Mouse (Mus musculus) cortical plate, adult 2 months (tissue): ENCODE data around the gene Dlk1. TPM values are rescaled to one million over a fixed set of nuclear protein-coding genes. Genes with fewer than 3 reads are reported as not detected.

ENCODE experiments used
- H3K27ac ChIP-seq: fragments of 200-500 bp; 2 replicates; pipeline ENCODE4 v1.5.1; 2012; ENCODE audit warnings: low read length, control low read depth, inconsistent platforms; ENCODE audit not compliant: insufficient read depth
- H3K4me1 ChIP-seq: fragments of 200-500 bp; 2 replicates; pipeline ENCODE4 v1.6.1; 2011; ENCODE audit warnings: low read length; ENCODE audit not compliant: control insufficient read depth, insufficient read depth
- H3K4me3 ChIP-seq: fragments of 200-500 bp; 2 replicates; pipeline ENCODE4 v1.5.1; 2011; ENCODE audit warnings: mild to moderate bottlenecking, low read length, control low read depth; ENCODE audit not compliant: insufficient read depth
- CTCF ChIP-seq: fragments of 200-500 bp; IDR thresholded peaks from 2 replicates; pipeline ENCODE4 v1.5.1; 2011; ENCODE audit warnings: mild to moderate bottlenecking, control low read depth, low read length; ENCODE audit not compliant: insufficient read depth; ENCODE audit errors: extremely low read depth
- POLR2A ChIP-seq: fragments of 200-500 bp; IDR thresholded peaks from 2 replicates; pipeline ENCODE4 v1.6.1; 2011; ENCODE audit warnings: mild to moderate bottlenecking, low read length, control low read depth; ENCODE audit not compliant: insufficient read depth; ENCODE audit errors: extremely low read depth
- polyA plus RNA-seq: library from polyadenylated mRNA; depleted of rRNA; stranded (reverse); fragments of >200 nt; gene quantifications from 2 replicates; pipeline ENCODE4 v1.2.3, GENCODE M21; 2012; rRNA removed

Gene Dlk1
- polyA plus RNA-seq, 1 experiment, result 1.2 TPM

- Histone ChIP-seq H3K4me1 (no peaks in the 10 kb centered on the region), H3K27ac (no peak overlapping the region), H3K4me3 (no peak overlapping the region)
- TF ChIP-seq POLR2A (no peak), CTCF (no peak)
These were observed 49.9 kb downstream of the Dlk1 start for GRCm38 (mm10) chr12:109502360-109503040.

GRCm38 (mm10) chr12:109507693-109508092, 55.1 kb downstream of the Dlk1 start:
- H3K4me1 ChIP-seq, result no peaks in the 10 kb centered on the region
- TF ChIP-seq POLR2A (no peak), CTCF (no peak)
- H3K27ac ChIP-seq, result no peak overlapping the region
- no peak overlapping the region for H3K4me3 ChIP-seq

DNA sequence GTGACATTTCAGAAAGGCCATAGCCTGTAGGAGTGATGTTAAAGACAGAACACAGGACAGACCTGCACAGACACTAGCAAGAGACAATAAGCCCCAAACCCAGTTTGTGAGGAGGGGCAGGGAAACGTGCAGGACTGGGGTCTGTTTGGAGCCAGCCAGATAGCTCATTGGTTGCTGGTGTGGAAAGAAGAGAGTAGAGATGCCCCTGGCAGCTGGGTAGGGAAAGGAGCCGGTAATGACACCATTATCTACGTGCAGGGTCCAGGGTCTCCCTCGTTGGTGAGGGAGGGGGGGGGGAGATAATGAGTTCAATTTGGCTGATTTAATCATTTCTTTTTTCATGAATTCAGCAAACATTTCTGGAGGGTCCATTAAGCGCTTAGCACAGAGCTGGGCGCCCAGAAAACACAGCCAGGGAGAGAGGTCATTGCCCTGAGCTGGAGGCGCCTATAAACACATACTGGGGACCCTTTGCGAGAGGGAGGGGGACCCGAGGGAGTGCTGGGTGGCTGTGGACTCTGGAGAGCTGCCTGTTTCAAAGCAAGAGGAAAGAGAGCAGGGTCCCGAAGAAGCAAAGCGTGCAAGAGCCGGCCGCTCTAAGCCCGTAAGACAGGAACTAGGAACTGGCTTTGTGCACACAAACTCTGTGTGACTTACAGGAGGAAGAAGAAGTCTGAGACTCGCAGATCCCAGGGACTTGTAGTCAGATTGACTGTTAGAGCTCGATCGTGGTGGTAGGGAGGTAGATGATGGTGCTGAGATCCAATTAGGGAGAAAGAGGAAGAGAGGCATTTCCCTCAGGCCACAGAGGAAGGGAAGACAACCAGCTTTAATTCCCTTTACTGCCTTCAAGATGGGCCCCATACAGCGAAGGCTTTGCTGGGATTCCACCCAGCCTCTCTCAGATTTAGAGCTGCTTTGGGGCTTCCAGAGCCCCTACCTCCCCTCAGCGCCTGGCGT, 56.2 kb downstream of the Dlk1 start:
- H3K4me1 ChIP-seq, result no peaks in the 10 kb centered on the region

DNA sequence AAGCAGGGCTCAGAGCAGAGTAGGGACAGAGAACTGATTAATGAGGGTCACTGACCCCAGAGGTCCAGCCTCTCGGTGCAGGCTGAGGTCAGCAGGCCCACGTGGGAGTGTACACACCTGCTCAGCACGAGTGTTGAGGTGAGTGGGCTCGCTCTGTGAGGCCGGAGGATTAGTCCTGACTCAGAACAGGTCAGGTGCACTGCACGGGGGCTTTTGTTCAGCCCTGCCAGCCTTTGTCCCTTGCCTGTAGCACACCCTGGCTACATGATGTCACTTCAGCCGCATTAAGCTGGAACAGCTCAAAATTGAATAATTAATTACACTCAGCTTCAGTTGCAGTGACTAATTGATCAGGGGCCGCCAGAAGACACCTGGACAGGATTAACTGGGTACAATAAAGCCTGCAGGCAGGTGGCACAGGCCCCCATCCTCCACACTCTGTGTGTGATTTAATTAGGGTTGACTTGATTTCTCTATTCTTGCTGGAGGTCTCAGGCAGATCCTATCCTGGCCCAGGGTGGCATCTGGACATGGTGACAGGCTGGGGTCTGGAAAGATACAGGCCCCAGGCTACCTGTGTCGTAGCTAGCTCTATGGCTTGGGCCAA, 57.0 kb downstream of the Dlk1 start:
- TF ChIP-seq CTCF (no peak), POLR2A (no peak)
- no peak overlapping the region for H3K4me3 ChIP-seq

More for the DNA sequence above, 56.2 kb downstream of the Dlk1 start:
- no peak overlapping the region for H3K4me3 ChIP-seq
- no peak overlapping the region for H3K27ac ChIP-seq
- TF ChIP-seq POLR2A (no peak), CTCF (no peak)

DNA sequence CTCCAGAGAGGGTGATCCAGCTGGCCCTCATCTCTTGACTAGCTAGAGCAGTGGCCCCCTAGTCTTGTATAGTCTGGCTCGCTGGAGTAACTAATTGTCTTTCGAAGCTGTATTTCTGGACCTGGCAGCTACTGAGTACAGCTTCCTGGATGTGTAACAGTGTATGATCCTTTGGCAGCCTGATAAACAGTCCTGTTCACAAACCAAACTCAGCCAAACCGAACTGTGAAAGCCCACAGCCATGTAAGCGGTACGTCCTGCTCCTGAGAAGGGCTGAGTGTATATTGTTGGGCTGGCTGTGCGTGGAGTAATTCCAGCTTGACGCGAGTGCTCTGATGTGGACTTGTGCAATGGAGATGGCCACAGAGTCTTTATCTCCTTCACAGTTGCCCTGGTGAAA, 57.6 kb downstream of the Dlk1 start:
- H3K4me3 ChIP-seq, result no peak overlapping the region
- TF ChIP-seq CTCF (no peak), POLR2A (no peak)
- no peaks in the 10 kb centered on the region for H3K4me1 ChIP-seq
- no peak overlapping the region for H3K27ac ChIP-seq

More for the DNA sequence above, 57.0 kb downstream of the Dlk1 start:
- Histone ChIP-seq H3K27ac (no peak overlapping the region), H3K4me1 (no peaks in the 10 kb centered on the region)

DNA sequence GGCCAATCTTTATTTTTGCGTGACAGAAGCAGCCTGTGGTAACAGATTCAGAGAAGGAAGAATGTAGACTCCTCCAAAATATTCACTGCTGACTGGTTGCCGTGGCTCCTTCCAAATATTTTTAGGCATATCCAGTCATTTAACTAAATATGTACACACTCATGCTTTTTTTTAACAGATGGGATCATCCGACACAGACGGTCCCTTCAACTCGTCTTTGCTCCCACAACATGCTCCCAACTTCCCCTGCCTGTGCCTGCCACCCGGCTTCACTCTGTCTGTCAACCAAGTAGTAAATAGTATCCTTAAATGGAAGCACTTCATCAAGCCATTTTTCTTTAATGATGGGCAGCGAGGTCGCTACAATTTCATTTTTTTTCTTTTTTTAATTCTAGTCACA, 58.8 kb downstream of the Dlk1 start:
- no peaks in the 10 kb centered on the region for H3K4me1 ChIP-seq
- no peak overlapping the region for H3K27ac ChIP-seq
- no peak overlapping the region for H3K4me3 ChIP-seq
- TF ChIP-seq CTCF, result no peak
- no peak for TF ChIP-seq POLR2A

GRCm38 (mm10) chr12:109512151-109512907, 59.7 kb downstream of the Dlk1 start:
- no peaks in the 10 kb centered on the region for H3K4me1 ChIP-seq
- TF ChIP-seq CTCF, result no peak
- TF ChIP-seq POLR2A, result no peak
- H3K4me3 ChIP-seq, result no peak overlapping the region
- H3K27ac ChIP-seq, result no peak overlapping the region

Other genes with a start within 250 kb of the Dlk1 start
- gene Rtl1, start 147.5 kb downstream of the Dlk1 start, polyA plus RNA-seq, result 0.02 and 0.04 TPM in 2 replicates